Mouse (Mus musculus) liver, embryonic 12.5 days (tissue): ENCODE measurements around the gene Uba52. TPM values are rescaled to one million over a fixed set of nuclear protein-coding genes. Genes with fewer than 3 reads are reported as not detected.

ENCODE experiments used
- ATAC-seq: fragments of 200-750 bp; cut with Nextera tagmentation; 2 replicates; pipeline ENCODE4 v1.8.0; 2017; ENCODE audit warnings: moderate number of reproducible peaks, mild to moderate bottlenecking, moderate library complexity
- H3K27ac ChIP-seq: fragments of 300-500 bp; sonication (generic); 2 replicates; pipeline ENCODE4 v1.5.1; 2016; ENCODE audit warnings: mild to moderate bottlenecking
- H3K27me3 ChIP-seq: fragments of 300-500 bp; sonication (generic); replicated peaks from 2 replicates; pipeline ENCODE4 v1.6.1; 2016; ENCODE audit warnings: mild to moderate bottlenecking, moderate library complexity
- H3K36me3 ChIP-seq: fragments of 300-500 bp; sonication (generic); 2 replicates; pipeline ENCODE4 v1.6.1; 2016; ENCODE audit warnings: mild to moderate bottlenecking, moderate library complexity
- H3K4me1 ChIP-seq: fragments of 300-500 bp; sonication (generic); 2 replicates; pipeline ENCODE4 v1.6.1; 2016
- H3K4me2 ChIP-seq: fragments of 300-500 bp; sonication (generic); 2 replicates; pipeline ENCODE4 v1.6.1; 2016; ENCODE audit warnings: mild to moderate bottlenecking, moderate library complexity
- H3K4me3 ChIP-seq: fragments of 300-500 bp; sonication (generic); 2 replicates; pipeline ENCODE4 v1.5.1; 2016; ENCODE audit warnings: mild to moderate bottlenecking, moderate library complexity
- H3K9ac ChIP-seq: fragments of 300-500 bp; sonication (generic); 2 replicates; pipeline ENCODE4 v1.6.1; 2016; ENCODE audit warnings: mild to moderate bottlenecking, moderate library complexity
- H3K9me3 ChIP-seq: fragments of 300-500 bp; sonication (generic); replicated peaks from 2 replicates; pipeline ENCODE4 v1.6.1; 2016; ENCODE audit warnings: mild to moderate bottlenecking, moderate library complexity
- WGBS: fragments of 180-500 bp; shearing (Covaris S2); methylation state at CpG from one replicate; pipeline ENCODE4 v1.1.7; 2016; ENCODE audit not compliant: insufficient replicate concordance; 5-methylcytosine and 5-hydroxymethylcytosine counted together
- polyA plus RNA-seq: library from polyadenylated mRNA; unstranded; fragments of >200 nt; fragmentation: Nextera tagmentation; extraction: Ambion mirVana; gene quantifications from 2 replicates; pipeline ENCODE4 v1.2.1, GENCODE M21; 2016

The Uba52 gene
- polyA plus RNA-seq, 1 experiment from 2014 or later = 876 TPM

DNA sequence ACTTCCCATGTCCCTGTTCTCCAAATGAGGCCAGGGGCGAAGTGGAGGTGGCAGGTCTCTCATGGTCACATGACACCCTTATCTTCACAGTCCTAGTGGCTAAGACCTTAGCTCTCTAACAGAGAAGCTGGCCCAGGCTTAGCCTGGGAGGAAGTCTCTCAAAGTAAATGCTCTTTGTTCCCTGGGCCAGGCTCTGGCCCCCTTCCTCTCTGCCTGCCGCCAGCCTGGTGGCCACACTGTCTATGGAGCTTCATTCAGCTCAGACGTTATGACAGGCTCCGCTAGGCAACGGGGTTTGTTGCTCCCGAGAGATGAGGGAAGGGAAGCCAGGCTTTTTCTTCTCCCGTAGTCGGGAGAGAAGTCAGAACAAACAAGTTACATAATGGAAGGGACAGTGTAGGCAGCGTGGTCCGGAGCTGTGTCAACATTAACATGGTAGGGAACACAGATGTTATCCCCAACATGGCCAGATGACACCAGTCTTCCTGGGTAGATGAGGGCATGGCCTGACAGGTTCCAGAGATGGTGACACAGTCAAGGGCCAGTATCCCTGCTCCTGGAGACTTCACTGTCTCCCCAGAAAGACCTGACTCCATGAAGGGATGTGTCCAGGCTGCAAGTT lies 41.2 kb downstream of the Uba52 start:
- no peak overlapping the region for H3K4me2 ChIP-seq
- H3K4me3 ChIP-seq = no peak overlapping the region
- H3K9ac ChIP-seq = peak overlapping the region; percentile 29; the same call in 1 of the 2 replicates
- H3K9me3 ChIP-seq = no peaks in the 10 kb centered on the region
- 39% methylated on average over 10 of the region's 10 CpGs for WGBS
- peak; percentile 45 for ATAC-seq
- peaks cover 47% of the 10 kb centered on the region for H3K4me1 ChIP-seq
- H3K36me3 ChIP-seq = peaks cover 18% of the 10 kb centered on the region
- H3K27me3 ChIP-seq = no peaks in the 10 kb centered on the region; the same call in 1 of the 2 replicates
- peak overlapping the region; percentile 41 for H3K27ac ChIP-seq

DNA sequence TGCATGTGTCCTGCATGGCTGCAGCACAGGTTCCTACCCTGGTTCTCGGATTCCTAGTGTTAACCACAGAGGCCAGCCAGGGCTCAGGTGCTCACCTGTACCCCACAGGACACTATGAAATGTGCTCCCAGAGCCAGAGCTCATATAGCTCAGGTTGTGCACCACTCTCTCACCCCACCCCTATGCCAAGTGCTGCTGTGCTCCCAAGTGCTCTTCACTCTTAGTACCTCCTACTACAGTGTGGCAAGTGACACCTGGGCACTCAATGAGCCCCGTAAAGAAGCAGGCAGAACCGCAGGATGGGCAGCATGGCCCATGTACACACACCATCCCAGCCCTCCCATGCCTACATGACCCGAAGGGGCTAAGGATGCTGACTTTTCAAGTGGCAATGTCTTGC lies 41.9 kb downstream of the Uba52 start:
- Histone ChIP-seq H3K4me2 (no peak overlapping the region), H3K9ac (no peak overlapping the region), H3K4me3 (no peak overlapping the region), H3K9me3 (no peaks in the 10 kb centered on the region), H3K27me3 (no peaks in the 10 kb centered on the region; the same call in 1 of the 2 replicates), H3K27ac (no peak overlapping the region), H3K4me1 (peaks cover 45% of the 10 kb centered on the region), H3K36me3 (peaks cover 17% of the 10 kb centered on the region)
- WGBS = 81% methylated on average over 4 of the region's 4 CpGs
- no peak for ATAC-seq

DNA sequence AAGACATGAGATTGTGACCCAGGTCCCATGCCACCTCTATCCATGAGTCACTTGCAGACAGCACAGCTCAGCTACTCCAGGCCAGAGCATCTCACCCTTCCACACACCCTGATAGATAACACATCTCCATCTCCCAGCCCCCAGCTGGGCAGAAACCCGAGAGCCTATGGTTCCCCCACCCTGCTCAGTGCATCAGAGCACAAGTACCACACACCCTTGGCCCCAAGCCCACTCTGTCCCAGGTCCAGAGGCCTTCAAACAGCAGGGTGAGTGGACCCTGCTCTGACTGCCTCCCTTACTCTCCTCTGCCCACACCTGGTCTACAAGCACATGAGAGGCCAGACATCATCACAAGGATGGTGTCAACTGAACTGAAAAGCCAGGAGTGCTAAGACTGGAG lies 42.7 kb downstream of the Uba52 start:
- H3K9ac ChIP-seq = no peak overlapping the region
- no peak overlapping the region for H3K4me2 ChIP-seq
- H3K36me3 ChIP-seq = peaks cover 17% of the 10 kb centered on the region
- no peak overlapping the region for H3K27ac ChIP-seq
- 57% methylated on average over 1 of the region's 1 CpGs for WGBS
- ATAC-seq = no peak
- peaks cover 45% of the 10 kb centered on the region for H3K4me1 ChIP-seq
- no peaks in the 10 kb centered on the region; the same call in 1 of the 2 replicates for H3K27me3 ChIP-seq
- H3K4me3 ChIP-seq = no peak overlapping the region
- no peaks in the 10 kb centered on the region for H3K9me3 ChIP-seq

DNA sequence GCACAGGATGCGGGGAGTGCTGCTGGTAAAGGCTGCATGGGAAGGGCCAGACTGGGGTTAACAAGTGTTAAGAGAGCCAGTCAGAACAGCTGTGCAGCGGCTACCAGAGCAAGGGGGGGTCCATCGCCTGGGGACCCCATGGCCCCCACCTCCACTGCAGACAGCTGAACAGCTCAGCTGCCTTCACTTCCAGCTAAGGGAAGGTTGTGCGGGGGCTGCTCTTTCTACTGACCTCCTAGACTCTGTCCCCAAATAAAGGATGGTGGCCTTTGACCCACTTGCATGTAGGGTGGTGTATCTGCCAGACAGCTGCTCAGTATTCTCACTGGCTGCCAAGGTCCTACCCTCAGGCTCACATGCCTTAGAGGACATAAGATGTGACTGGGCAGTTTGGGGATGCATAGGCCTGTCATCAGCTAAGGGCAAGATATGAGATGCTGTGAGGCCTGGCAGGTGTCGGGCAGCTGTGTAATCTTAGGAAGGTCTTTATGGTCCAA lies 43.3 kb downstream of the Uba52 start:
- no peaks in the 10 kb centered on the region; the same call in 1 of the 2 replicates for H3K27me3 ChIP-seq
- WGBS = 74% methylated on average over 5 of the region's 5 CpGs
- no peak overlapping the region for H3K4me3 ChIP-seq
- no peak overlapping the region for H3K4me2 ChIP-seq
- no peak overlapping the region for H3K9ac ChIP-seq
- peaks cover 45% of the 10 kb centered on the region for H3K4me1 ChIP-seq
- H3K9me3 ChIP-seq = no peaks in the 10 kb centered on the region
- H3K36me3 ChIP-seq = peaks cover 17% of the 10 kb centered on the region
- 0 out of 2 replicates have a peak, but pooled peaks have one; percentile 2 for ATAC-seq
- no peak overlapping the region for H3K27ac ChIP-seq

- H3K9me3 ChIP-seq = no peaks in the 10 kb centered on the region
- peaks cover 17% of the 10 kb centered on the region for H3K36me3 ChIP-seq
- no peak for ATAC-seq
- no peak overlapping the region for H3K4me3 ChIP-seq
- WGBS = 77% methylated on average over 11 of the region's 11 CpGs
- no peaks in the 10 kb centered on the region; the same call in 1 of the 2 replicates for H3K27me3 ChIP-seq
- no peak overlapping the region for H3K9ac ChIP-seq
- no peak overlapping the region for H3K27ac ChIP-seq
- peaks cover 48% of the 10 kb centered on the region for H3K4me1 ChIP-seq
- H3K4me2 ChIP-seq = no peak overlapping the region
These were observed 43.8 kb downstream of the Uba52 start for GRCm38 (mm10) chr8:70466771-70467170.

DNA sequence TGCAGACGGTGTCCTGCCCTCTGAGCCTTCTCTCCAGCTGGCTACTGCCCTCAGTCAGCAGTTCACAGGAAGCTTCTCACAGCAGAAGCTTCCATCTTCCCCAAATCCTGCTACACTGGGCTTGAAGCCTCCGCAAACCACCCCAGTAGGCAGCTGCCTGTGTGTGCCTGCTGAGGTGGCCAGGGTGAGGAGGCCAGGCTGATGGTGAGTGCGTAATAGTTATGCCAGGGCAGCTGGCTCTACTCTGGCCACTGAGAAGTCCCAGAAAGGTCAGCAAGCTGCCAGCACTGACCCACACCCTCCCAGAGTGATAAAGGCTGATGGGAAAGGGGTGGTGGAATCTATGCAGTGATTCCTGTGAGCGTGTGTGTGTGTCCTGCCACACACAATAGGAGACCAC lies 44.3 kb downstream of the Uba52 start:
- Histone ChIP-seq H3K4me2 (no peak overlapping the region), H3K36me3 (peaks cover 17% of the 10 kb centered on the region), H3K9me3 (no peaks in the 10 kb centered on the region), H3K27ac (no peak overlapping the region), H3K27me3 (no peaks in the 10 kb centered on the region; the same call in 1 of the 2 replicates), H3K4me1 (peaks cover 50% of the 10 kb centered on the region), H3K9ac (no peak overlapping the region), H3K4me3 (no peak overlapping the region)
- WGBS = 76% methylated on average over 4 of the region's 4 CpGs
- no peak for ATAC-seq

DNA sequence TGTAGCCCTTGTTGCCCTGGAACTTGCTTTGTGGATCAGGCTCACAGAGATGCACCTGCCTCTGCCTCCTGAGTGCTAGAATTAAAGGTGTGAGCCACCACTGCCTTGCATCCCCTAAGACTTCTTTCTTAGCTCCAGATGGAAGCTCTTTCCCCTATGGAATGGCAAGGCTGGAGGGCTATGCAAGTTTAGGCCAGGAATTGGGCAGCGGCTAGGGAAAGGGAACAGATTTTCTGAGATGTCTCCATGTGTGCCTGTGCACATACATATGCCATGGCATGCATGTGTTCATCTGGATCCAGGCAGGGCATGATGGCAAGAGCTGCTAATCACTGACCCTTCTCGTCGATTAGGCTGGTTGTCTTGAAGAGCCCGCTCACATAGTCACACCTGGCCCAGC lies 44.9 kb downstream of the Uba52 start:
- peaks cover 17% of the 10 kb centered on the region for H3K36me3 ChIP-seq
- no peak overlapping the region for H3K27ac ChIP-seq

GRCm38 (mm10) chr8:70464162-70464561 lies 46.4 kb downstream of the Uba52 start:
- Histone ChIP-seq H3K27me3 (no peaks in the 10 kb centered on the region; the same call in 1 of the 2 replicates), H3K36me3 (peaks cover 25% of the 10 kb centered on the region), H3K4me3 (no peak overlapping the region), H3K4me1 (peaks cover 37% of the 10 kb centered on the region), H3K9me3 (no peaks in the 10 kb centered on the region), H3K4me2 (no peak overlapping the region), H3K9ac (no peak overlapping the region), H3K27ac (no peak overlapping the region)
- WGBS = 80% methylated on average over 6 of the region's 6 CpGs
- no peak for ATAC-seq

More for the DNA sequence above, 44.9 kb downstream of the Uba52 start:
- H3K4me1 ChIP-seq = peaks cover 50% of the 10 kb centered on the region
- H3K4me3 ChIP-seq = no peak overlapping the region
- H3K4me2 ChIP-seq = no peak overlapping the region
- H3K9me3 ChIP-seq = no peaks in the 10 kb centered on the region
- H3K27me3 ChIP-seq = no peaks in the 10 kb centered on the region; the same call in 1 of the 2 replicates
- no peak overlapping the region for H3K9ac ChIP-seq
- WGBS = 90% methylated on average over 4 of the region's 4 CpGs
- ATAC-seq = no peak

- no peak overlapping the region for H3K9ac ChIP-seq
- no peaks in the 10 kb centered on the region for H3K9me3 ChIP-seq
- no peak overlapping the region for H3K4me3 ChIP-seq
- H3K36me3 ChIP-seq = peaks cover 25% of the 10 kb centered on the region
- H3K27ac ChIP-seq = no peak overlapping the region
- no peaks in the 10 kb centered on the region; the same call in 1 of the 2 replicates for H3K27me3 ChIP-seq
- 89% methylated on average over 4 of the region's 4 CpGs for WGBS
- H3K4me1 ChIP-seq = peaks cover 29% of the 10 kb centered on the region
- H3K4me2 ChIP-seq = no peak overlapping the region
- ATAC-seq = no peak
These were observed 47.3 kb downstream of the Uba52 start for GRCm38 (mm10) chr8:70463306-70463705.

- no peak overlapping the region for H3K9ac ChIP-seq
- no peaks in the 10 kb centered on the region; the same call in 1 of the 2 replicates for H3K27me3 ChIP-seq
- ATAC-seq = no peak
- H3K9me3 ChIP-seq = no peaks in the 10 kb centered on the region
- no peak overlapping the region for H3K4me3 ChIP-seq
- peaks cover 25% of the 10 kb centered on the region for H3K36me3 ChIP-seq
- peaks cover 27% of the 10 kb centered on the region for H3K4me1 ChIP-seq
- H3K27ac ChIP-seq = no peak overlapping the region
- 86% methylated on average over 8 of the region's 8 CpGs for WGBS
- H3K4me2 ChIP-seq = no peak overlapping the region
These were observed 48.1 kb downstream of the Uba52 start for GRCm38 (mm10) chr8:70462516-70462813.

GRCm38 (mm10) chr8:70461765-70462515 lies 48.7 kb downstream of the Uba52 start:
- Histone ChIP-seq H3K4me3 (no peak overlapping the region), H3K27ac (no peak overlapping the region), H3K36me3 (peaks cover 25% of the 10 kb centered on the region), H3K27me3 (no peaks in the 10 kb centered on the region; the same call in 1 of the 2 replicates), H3K4me2 (no peak overlapping the region), H3K9me3 (no peaks in the 10 kb centered on the region), H3K4me1 (peaks cover 27% of the 10 kb centered on the region), H3K9ac (no peak overlapping the region)
- 81% methylated on average over 16 of the region's 16 CpGs for WGBS
- ATAC-seq = peak; percentile 31; the same call in 1 of the 2 replicates

- Histone ChIP-seq H3K9ac (no peak overlapping the region), H3K4me2 (no peak overlapping the region), H3K27ac (no peak overlapping the region), H3K4me1 (peaks cover 21% of the 10 kb centered on the region), H3K27me3 (no peaks in the 10 kb centered on the region), H3K4me3 (no peak overlapping the region), H3K9me3 (no peaks in the 10 kb centered on the region), H3K36me3 (peaks cover 13% of the 10 kb centered on the region)
- 85% methylated on average over 9 of the region's 9 CpGs for WGBS
- no peak for ATAC-seq
These were observed 50.0 kb downstream of the Uba52 start for GRCm38 (mm10) chr8:70460606-70461005.
